Mouse (Mus musculus): ENCODE results near the gene Mocs1. TPM values are rescaled to one million over a fixed set of nuclear protein-coding genes. Genes with fewer than 3 reads are reported as not detected.
"Not testable (repeated sequence)": the region's sequence is repeated elsewhere in the genome, so short reads cannot be mapped to it uniquely, and the experiment has no call there.

The Mocs1 gene
- polyA plus RNA-seq, 2 experiments from 2014 or later = 12.4 to 13.7 TPM

DNA sequence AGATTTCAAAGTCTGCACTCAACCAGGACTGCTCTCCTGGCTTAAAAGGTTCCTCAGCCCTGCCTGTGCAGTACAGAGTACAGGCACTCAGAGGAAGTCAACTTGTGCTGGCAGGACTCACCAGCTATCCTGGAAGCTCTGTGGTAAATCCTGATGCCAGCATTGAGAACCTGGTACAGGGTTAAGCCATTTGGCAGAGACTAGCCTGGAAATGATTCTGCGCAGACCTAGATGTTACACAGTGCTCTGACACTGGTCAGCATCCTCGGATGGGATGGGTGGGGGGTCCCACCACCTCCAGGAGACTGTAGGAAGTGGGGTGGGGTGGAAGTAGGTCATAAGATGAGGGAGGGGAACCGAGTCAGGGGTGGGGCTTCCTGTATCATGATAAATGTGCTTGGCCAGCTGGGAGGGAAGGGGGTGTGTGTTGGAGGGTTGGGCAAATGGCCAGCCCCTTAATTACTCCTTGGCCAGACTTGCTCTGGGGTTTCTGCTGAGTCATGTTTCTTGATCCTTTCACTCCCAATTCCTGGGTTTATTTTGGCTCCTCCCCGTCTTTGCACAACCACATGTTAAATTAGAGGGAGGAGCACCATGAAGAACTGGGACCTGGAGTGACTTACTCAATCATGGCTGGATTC, 4.0 kb downstream of the Mocs1 start:
- no peak for ATAC-seq

DNA sequence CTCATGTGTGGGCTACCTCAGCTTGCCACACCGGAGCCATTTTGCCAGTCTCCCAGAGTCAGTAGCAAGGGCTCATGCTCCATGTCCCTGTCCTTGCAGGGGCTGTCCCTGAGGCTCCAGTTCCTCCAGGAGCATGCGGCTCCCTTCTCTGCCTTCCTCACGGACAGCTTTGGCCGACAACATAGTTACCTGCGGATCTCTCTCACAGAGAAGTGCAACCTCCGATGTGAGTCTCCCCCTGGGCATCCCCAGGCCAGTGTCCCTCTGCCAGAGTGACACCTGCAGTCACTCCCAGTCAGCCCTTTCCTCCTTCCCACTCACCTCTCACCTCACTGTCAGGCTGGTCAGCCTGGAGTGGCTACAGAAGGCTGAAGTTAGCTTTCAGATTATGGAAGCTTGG, 4.9 kb downstream of the Mocs1 start:
- ATAC-seq = no peak

DNA sequence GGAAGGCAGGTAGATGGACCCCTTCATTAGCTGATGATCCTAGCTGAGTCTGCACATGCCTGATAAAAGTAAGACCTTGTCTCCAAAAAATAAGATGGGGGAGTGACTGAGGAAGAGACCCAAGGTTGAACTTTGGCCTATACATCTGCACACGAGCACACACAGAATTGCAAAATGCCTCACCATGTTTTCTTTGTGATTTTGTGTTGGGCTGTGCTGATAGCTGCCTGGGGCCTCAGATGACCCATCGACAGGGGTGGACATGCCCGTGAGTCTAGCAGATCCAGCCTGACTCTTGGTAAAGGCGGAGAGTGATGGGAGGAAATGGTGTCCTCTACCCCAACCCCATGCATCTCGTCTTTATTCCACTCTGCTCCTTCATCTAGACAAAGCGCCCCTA, 6.1 kb downstream of the Mocs1 start:
- no peak for ATAC-seq

DNA sequence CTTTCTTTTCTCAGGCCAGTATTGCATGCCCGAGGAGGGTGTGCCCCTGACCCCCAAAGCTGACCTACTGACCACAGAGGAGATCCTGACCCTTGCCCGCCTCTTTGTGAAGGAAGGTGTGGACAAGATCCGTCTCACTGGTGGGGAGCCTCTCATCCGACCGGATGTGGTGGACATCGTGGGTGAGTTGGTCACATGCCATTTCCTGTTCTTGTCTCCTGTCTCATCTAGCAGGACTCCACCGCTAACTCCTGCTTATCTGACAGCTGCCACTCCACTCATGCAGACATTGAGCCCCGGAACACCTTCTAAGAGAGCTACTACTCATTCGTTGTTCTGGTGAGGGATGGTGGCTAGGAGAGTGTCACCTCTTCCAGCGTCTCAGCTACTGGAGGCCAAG, 6.9 kb downstream of the Mocs1 start:
- ATAC-seq = no peak

DNA sequence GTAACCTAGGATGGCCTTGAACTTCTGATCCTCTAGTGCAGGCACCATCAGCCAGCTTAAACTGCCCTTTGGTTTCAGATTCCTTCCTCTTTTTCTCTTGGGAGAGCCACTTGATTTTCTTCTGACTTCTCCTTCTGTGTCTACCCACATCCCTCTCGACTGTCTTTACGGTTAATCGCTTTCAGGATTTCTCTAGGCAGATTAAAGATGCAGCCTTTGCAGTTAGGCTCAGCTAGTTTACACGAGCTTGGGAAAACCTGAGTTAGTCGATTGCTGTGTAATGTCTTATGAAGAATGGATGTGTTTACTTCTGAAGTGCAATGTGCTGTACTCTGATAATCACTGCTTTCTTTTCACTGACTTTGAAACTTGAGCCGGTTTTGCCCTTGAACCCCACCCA, 8.5 kb downstream of the Mocs1 start:
- no peak for ATAC-seq

DNA sequence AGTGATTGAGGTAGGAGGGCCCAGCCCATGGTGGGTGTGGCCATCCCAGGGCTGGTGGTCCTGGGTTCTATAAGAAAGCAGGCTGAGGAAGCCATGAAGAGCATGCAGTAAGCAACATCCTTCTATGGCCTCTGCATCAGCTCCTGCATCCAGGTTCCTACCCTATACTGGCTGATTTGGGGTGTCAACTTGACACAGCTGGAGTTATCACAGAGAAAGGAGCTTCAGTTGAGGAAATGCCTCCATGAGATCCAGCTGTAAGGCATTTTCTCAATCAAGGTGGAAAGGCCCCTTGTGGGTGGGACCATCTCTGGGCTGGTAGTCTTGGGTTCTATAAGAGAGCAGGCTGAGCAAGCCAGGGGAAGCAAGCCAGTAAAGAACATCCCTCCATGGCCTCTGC, 9.1 kb downstream of the Mocs1 start:
- not testable (repeated sequence) for ATAC-seq

DNA sequence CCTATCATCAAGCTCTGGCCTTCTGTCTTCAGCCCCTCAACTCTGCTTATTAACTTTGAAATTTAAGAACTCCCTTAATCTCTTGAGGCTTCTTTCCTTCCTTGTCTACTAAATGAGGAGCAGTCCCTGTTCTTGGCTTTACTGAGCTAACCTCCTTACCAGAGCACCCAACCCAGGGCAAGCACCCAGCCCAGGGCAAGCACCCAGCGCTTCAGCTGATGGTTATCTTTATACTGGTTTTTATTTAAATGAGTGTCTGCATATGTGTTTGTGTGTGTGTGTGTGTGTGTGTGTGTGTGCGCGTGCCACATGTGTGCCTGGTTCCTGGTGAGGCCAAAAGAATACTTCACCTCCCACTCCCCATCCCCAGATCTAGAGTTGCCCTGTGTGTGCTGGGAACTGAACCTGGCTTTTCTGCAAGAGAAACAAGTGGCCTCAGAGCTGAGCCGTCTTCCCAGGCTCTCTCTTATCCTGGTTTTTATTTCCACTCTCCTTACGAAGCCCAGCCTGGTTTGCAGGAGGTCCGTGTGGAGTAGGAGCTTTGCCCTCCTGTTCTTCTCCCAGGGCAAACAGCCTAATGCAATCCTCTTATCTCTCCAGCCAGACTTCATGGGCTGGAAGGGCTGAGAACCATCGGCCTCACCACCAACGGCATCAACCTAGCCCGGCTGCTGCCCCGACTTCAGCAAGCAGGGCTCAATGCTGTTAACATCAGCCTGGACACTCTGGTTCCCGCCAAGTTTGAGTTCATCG, 10.8 kb downstream of the Mocs1 start:
- no peak for ATAC-seq

DNA sequence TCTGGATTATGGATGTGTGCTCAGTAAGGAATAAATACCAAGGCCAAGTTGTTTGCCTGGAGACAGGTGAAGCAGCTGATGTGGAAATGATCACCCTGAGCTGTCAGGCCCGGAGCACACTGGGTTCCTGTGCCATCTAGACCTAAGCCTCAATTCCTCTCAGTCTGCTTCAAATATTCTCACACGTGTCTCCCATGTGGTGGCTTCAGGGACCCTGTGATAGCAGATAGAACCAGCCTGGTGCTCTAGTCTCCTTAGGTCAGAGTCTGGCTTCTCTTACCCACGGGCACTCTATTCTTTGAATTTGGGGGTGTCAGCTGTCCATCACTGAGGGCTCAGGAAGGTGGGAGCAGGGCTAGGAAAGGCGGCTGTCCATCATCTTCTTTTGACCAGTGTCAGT, 11.5 kb downstream of the Mocs1 start:
- no peak for ATAC-seq

DNA sequence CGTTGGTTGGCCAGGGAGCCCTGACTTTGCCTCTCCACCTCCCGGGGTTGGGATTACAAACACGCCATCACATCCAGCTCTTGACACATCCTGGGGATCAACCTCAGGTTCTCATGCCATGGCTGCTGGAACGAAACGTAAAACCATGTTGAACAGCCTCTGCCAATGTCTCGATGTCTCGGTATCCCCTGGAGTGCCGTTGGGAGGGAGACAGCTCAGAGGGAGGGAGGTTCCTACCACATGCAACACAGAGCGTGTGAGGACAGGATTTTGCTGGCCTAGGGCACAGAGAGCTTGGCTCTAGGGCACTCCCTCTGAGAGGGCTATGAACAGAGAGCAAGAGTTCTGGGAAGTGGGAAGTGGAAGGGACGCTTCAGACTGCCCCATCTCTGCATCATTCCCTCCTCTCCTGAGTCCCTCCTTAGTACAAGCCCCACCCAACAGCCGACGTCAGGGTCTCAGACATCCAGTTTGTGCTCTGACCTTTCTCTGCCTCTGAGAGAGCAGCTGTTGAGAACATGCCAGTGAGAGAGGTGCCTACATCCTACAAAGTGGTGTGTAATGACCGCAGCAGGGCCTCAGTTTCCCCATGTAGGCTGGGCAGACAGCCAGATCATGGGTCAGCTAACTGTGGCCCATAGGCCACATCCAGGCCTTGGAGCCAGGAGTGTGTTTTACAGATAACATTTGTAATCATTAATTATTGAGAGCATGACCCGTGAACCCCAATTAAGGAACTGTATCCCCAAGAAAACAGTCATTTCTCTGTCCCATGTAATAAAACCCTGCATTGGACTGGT, 12.4 kb downstream of the Mocs1 start:
- no peak for ATAC-seq

DNA sequence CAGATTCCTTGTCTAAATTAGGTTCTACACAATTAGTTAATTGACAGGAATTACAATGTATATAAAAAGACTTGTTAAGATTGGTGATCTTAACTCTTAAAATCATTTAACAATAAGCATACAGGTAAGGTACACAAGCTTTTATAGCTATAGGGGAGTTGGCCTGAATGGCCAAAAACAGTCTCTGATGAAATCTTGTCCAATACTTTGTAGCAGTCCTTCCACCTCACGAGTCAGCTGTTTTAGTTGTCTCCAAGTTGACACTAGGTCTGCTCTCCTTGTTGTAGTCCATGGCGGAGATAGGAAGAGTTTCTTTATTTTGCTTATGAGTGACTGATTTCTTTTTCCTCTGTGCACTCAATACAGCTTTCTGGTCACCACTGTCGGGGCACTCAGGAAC, 14.7 kb downstream of the Mocs1 start:
- ATAC-seq = not testable (repeated sequence)

DNA sequence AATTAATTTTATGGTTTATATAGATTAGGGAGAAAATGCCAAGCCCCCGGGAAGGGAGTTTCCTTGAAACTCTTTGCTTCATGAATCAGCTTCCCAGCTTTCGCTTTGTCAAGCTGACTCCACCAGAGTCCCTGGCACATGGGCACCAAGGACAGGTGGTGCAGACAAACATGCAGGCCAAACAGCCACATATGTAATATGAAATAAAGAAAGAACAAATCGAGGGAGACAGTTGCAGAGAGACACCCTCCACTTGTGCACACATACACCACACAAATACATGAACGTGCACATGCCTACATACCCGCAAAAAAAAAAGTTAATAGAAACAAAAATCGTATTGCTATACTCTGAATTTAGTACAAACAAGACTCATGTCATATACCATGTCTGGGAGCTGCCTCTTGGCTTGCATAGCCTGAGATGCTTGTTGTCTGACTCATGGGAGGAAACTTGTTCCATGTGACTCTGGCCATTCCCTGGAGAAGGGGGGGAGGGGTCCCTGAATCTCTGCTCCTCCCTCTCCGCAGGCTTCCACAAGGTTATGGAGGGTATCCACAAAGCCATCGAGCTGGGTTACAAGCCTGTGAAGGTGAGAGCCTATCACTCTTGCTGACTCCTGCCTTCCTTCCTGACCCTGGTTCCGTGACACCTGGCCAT, 20.5 kb downstream of the Mocs1 start:
- ATAC-seq = no peak

DNA sequence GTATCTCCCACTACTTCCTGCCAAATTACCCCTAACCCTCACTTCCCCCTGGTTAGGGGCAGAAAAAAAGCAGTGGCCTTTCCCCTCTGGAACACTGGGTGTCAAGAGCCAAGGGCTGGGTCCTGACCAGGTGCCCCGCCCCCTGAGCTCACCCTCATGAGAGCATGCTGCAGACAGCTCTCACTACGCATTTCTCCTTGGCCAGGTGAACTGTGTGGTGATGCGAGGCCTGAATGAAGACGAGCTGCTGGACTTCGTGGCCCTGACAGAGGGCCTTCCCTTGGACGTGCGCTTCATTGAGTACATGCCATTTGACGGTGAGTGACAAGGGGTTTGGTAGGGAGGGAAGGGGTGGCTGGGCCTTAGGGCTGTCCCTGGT, 21.1 kb downstream of the Mocs1 start:
- no peak for ATAC-seq

DNA sequence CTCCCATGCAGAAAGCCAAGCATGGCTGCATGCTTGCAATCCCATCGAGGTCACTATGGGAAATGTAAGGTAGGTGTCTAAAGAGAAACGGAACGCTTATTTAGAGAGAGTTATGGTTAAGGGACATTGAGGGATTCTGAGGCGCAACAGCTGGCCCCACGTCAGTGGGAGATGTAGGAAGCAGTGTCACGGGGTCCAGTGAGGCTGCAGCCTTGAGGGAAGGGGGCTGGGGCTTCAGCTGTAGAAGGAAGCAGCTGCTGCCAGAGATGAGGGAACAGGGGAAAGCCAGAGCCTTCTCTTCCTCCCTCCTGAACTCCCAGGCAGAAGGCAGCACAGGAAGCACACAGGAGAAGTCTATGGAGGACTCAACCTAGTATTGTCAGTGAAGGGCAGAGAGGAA, 22.8 kb downstream of the Mocs1 start:
- ATAC-seq = no peak

DNA sequence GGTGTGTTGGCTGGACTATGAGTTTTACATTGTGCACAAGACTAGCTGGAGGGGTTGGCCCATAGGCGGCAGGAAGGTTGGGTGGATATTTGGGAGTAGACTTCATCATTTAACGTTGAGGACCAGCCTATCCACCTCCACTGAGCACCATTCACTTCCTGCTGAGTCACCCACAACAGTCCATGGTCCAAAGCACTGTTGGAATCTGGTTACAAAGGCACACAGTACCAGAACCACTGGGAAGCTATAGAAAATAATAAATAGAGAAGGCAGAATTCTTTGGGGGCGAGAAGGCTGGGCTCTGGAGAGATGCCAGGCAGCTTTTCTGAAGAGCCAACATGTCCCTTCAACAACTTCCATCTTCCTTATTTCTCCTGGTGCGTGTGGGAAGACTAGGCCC, 28.2 kb downstream of the Mocs1 start:
- no peak for ATAC-seq

DNA sequence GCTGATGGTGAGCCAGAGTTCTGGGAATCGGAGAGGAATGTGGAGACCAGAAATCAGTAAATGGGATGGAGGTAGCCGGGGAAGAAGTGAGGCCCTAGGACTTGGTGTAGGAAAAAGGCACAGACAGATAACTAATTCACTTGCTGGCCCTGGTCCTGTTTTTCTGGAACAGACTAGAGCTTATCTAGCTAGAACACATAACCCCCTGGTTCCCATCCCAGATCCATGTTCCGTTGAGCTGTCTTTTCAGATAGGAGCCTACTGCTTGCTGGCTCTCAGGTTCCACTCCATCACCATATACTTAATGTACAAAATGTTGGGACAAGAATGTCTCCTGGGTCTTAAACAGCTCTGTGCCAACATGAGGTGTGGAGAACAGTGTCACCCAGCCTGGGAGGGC, 29.7 kb downstream of the Mocs1 start:
- no peak for ATAC-seq

DNA sequence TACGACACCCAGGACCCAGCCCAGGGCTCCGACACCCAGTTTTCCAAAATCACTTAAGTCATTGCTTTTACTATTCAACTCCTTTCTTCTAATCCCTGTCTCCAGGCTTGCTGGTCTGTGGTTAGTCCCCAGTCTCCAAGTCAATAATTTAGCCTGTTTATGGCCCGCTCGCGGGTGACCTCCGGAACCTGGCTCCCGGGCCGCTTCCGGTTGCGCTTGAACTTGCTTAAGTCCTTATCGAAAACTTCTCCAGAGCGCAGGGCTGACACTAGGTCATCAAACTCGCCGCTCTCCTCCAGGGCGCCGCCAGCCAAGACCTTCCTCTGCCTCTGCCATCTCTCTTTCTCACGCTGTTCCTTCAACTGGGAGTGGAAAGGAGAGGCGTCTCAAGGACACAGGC, 30.2 kb downstream of the Mocs1 start:
- ATAC-seq = no peak

DNA sequence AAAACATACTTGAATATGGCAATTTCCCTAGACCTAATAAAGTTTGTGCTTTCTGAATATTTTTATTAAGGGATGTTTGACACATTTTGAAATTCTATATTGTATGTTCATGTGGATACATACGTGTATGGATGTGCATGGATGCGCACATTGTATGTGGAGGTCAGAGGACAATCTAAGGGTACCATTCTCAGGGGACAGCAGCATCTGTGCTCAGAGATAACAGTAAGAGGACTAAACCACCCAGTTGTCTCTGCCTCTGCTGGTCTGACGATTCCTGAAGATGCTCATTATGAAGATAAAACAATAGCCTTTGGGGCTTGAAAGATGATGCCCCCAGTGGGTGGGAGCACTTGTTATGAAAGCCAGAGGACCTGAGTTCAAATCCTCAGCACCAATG, 36.7 kb downstream of the Mocs1 start:
- ATAC-seq = no peak

DNA sequence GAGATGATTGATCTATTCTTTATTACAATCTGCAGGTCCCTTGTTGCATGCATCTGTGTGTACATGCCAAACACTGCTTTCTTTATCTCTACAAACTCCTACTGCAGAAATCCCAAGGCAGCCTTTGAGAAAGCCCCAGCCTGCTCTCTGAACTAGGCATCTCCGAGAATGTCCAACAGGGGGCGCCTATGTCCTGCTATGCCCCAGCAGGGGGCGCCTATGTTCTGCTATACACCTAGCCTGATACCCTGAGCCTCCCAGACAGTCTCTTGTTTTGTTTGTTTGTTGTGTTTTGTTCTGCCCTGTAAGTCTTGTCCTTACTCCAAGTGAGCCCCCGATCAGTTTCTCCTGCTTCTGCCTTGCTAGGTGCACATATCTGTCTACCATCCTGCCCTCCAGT, 40.1 kb downstream of the Mocs1 start:
- no peak for ATAC-seq

DNA sequence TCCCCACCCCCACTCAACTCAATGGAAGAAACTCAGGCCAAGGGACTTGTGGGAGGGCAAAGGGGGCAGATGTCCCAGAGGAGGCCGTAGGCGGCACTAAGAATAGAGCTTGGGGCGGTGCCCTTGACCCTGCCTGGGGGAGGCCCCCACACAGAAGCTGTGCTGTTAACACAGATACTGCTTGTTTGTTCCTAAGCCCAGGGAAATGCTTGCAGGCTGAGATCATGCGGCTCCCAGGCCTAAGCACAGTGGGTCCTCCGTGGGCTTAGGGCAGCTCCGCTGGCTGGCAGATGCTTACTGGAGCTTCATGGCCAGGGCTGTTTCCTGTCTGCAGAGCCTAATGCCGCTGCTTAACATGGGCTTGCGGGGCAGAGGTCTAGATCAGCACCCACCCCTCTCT, 44.5 kb downstream of the Mocs1 start:
- ATAC-seq = no peak

DNA sequence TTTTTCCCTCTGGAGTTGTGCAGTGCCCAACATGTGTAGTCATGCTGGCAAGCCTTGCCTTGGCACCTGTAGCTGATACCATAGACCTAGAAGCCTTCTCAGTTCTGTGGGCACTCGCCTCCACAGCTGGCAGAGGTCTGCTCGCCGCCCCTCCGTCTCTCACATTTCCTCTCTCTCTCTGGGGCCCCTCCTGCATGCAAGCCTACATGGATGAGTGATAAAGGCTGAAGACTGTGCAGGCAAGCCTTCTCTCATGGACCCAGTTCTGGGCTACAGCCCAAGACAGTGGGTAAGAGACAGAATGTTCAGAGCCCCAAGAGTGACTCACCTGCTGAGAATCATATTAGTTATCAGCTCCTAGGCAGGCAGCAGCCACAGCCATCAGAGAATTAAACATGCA, 45.9 kb downstream of the Mocs1 start:
- ATAC-seq = no peak

DNA sequence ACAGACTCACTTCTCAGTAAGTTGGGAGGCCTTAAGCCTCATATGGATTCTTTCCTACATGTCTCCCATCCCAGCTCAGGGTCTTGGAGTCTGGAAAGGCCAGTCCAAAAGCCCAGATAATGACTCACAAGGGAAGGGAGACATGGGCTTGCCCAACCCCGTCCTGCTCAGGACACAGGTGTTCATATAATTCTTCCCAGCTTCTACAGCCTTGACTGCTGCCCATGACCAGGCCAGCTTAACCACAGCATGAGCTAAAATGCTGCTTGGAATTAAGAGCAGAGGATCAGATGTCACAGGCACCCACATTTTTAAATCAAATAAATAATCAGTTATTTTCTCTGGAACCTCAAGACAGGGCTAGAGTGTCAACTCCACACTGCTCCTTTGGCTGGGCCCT, 47.0 kb downstream of the Mocs1 start:
- ATAC-seq = no peak

DNA sequence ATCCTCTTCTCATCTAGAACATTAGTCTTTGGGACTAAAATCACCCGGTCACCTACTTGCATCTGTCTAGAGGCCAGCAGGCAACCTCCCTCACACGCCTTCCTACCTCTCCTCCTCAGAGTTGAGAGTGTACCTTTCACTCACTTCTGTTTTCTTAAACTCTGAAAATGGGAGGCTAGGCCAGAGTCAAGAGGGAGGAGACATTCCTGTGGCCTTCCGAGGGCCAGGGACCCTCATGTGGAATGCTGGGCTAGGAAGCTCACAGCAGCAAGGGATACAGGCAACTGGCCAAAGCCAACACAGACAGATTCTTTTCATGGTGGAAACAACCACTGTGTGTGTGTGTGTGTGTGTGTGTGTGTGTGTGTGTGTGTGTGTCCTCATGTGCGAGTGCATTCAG, 49.2 kb downstream of the Mocs1 start:
- no peak for ATAC-seq

DNA sequence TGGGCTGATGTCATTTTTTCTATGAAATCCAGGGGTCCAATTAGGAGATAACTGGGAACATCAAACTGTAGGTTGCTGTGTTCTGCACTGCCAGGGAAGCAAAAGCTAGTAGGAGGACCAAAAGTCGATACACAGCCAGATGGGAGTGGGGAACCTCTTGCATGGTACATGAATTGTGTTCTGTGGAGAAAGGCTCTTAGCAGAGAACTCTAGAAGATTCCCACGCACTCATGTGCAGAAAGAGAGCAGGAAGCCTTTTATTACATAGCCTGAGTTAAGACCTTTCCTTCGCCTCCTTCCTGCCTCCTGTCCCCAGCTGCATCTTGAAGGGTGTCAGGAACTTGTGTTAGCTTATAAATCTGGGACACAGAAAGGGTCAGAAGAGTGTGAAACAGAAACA, 53.7 kb downstream of the Mocs1 start:
- ATAC-seq = no peak

Data from CD4-positive, CD25-positive, alpha-beta regulatory T cell, adult 4 months (primary cell).